Mouse (Mus musculus) skeletal muscle tissue, postnatal 0 days (tissue): ENCODE results near the gene Nfia. TPM values are rescaled to one million over a fixed set of nuclear protein-coding genes. Genes with fewer than 3 reads are reported as not detected.

Experiments
- polyA plus RNA-seq: library from polyadenylated mRNA; unstranded; fragments of >200 nt; fragmentation: Nextera tagmentation; extraction: Ambion mirVana; gene quantifications from 2 replicates; pipeline ENCODE4 v1.2.1, GENCODE M21; 2015

The Nfia gene
- 46.6 and 49.5 TPM in 2 replicates for polyA plus RNA-seq

DNA sequence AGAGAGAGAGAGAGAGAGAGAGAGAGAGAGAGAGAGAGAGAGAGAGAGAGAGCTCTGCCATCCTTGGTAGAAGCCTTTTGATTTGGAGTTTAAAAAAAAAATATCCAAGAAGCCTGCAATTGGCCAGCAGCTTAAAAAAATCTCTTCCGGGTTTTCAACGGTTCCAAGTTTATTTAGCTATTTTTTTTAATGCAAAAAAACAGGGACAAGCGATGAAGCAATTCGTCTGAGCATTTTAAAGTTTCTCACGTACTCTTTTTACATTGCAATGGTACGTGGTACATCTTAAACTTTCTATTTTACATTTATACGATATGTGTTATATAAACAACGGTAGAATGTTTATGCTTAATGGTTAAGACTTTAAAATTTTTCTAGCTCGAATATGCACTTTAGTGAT is at the start of gene Nfia:
Gene Nfia (plus strand): TSS at position 94 of the 400 bp plus-strand sequence.

GRCm38 (mm10) chr4:97777706-97778176 is 5.2 kb downstream of the Nfia start, which contains the start of gene E130114P18Rik:
Gene E130114P18Rik (minus strand): TSS chr4:97778078.

Other genes starting within 250 kb of the Nfia start
- gene E130114P18Rik, start 5.3 kb downstream of the Nfia start, polyA plus RNA-seq, result 3.4 and 4.9 TPM in 2 replicates